Mouse (Mus musculus): ENCODE data around the gene Abtb2. TPM values are rescaled to one million over a fixed set of nuclear protein-coding genes. Genes with fewer than 3 reads are reported as not detected.

Abtb2 gene
- total RNA-seq, 1 experiment = 5.5 TPM

- DNase-seq (ENCODE audit: low read depth, low spot score) = no peak
- no peak overlapping the region for H3K9ac ChIP-seq (ENCODE audit: insufficient read depth, low read depth, low read length, poor library complexity, severe bottlenecking)
- no peak overlapping the region for H3K27ac ChIP-seq (ENCODE audit: insufficient read depth, low read depth, low read length, poor library complexity, severe bottlenecking)
- no peaks in the 10 kb centered on the region for H3K9me3 ChIP-seq (ENCODE audit: control insufficient read depth, insufficient read depth, low read depth, low read length)
- H3K4me1 ChIP-seq (ENCODE audit: control insufficient read depth in 2 of 2, insufficient read depth in 2 of 2, low read length in 2 of 2, poor library complexity in 1 of 2) = no peaks in the 10 kb centered on the region
- H3K4me3 ChIP-seq (ENCODE audit: insufficient read depth in 1 of 2, low read depth in 1 of 2, low read length in 2 of 2, poor library complexity in 1 of 2, severe bottlenecking in 1 of 2) = no peak overlapping the region
- TF ChIP-seq MAFK (IDR thresholded peaks at IDR 0.05; ENCODE audit: insufficient read depth, low read depth, low read length) (no peak), ZNF384 (IDR thresholded peaks at IDR 0.05; ENCODE audit: low read depth, low read length) (no peak), ZC3H11A (IDR thresholded peaks at IDR 0.05; ENCODE audit: borderline replicate concordance, low read depth, low read length) (no peak), HCFC1 (IDR thresholded peaks at IDR 0.05; ENCODE audit: borderline replicate concordance, insufficient read depth, low read length) (no peak), CHD2 (IDR thresholded peaks at IDR 0.05; ENCODE audit: low read depth, low read length) (no peak)
- in situ Hi-C loops (cut with MboI; ENCODE audit: low sequenced_read_pairs in 2 of 2, unreplicated experiment in 2 of 2) = no loop called here
- H3K36me3 ChIP-seq (ENCODE audit: control insufficient read depth, insufficient read depth, low read length, poor library complexity, severe bottlenecking) = no peaks in the 10 kb centered on the region
Measured at GRCm38 (mm10) chr2:103707056-103707776, 141.1 kb downstream of the Abtb2 start.

GRCm38 (mm10) chr2:103710849-103711248 is 144.7 kb downstream of the Abtb2 start:
- H3K27ac ChIP-seq (ENCODE audit: insufficient read depth, low read depth, low read length, poor library complexity, severe bottlenecking) = no peak overlapping the region
- H3K4me1 ChIP-seq (ENCODE audit: control insufficient read depth in 2 of 2, insufficient read depth in 2 of 2, low read length in 2 of 2, poor library complexity in 1 of 2) = no peaks in the 10 kb centered on the region
- DNase-seq (ENCODE audit: low read depth, low spot score) = no peak
- no peak overlapping the region for H3K9ac ChIP-seq (ENCODE audit: insufficient read depth, low read depth, low read length, poor library complexity, severe bottlenecking)
- no peak overlapping the region for H3K4me3 ChIP-seq (ENCODE audit: insufficient read depth in 1 of 2, low read depth in 1 of 2, low read length in 2 of 2, poor library complexity in 1 of 2, severe bottlenecking in 1 of 2)
- no peaks in the 10 kb centered on the region for H3K36me3 ChIP-seq (ENCODE audit: control insufficient read depth, insufficient read depth, low read length, poor library complexity, severe bottlenecking)
- in situ Hi-C loops (cut with MboI; ENCODE audit: low sequenced_read_pairs in 2 of 2, unreplicated experiment in 2 of 2) = no loop called here
- H3K9me3 ChIP-seq (ENCODE audit: control insufficient read depth, insufficient read depth, low read depth, low read length) = no peaks in the 10 kb centered on the region
- TF ChIP-seq HCFC1 (IDR thresholded peaks at IDR 0.05; ENCODE audit: borderline replicate concordance, insufficient read depth, low read length) (no peak), MAFK (IDR thresholded peaks at IDR 0.05; ENCODE audit: insufficient read depth, low read depth, low read length) (no peak), ZNF384 (IDR thresholded peaks at IDR 0.05; ENCODE audit: low read depth, low read length) (no peak), CHD2 (IDR thresholded peaks at IDR 0.05; ENCODE audit: low read depth, low read length) (no peak), ZC3H11A (IDR thresholded peaks at IDR 0.05; ENCODE audit: borderline replicate concordance, low read depth, low read length) (no peak)

- DNase-seq (ENCODE audit: low read depth, low spot score) = no peak
- H3K27ac ChIP-seq (ENCODE audit: insufficient read depth, low read depth, low read length, poor library complexity, severe bottlenecking) = no peak overlapping the region
- H3K4me1 ChIP-seq (ENCODE audit: control insufficient read depth in 2 of 2, insufficient read depth in 2 of 2, low read length in 2 of 2, poor library complexity in 1 of 2) = no peaks in the 10 kb centered on the region
- in situ Hi-C loops (cut with MboI; ENCODE audit: low sequenced_read_pairs in 2 of 2, unreplicated experiment in 2 of 2) = no loop called here
- H3K9ac ChIP-seq (ENCODE audit: insufficient read depth, low read depth, low read length, poor library complexity, severe bottlenecking) = no peak overlapping the region
- no peak overlapping the region for H3K4me3 ChIP-seq (ENCODE audit: insufficient read depth in 1 of 2, low read depth in 1 of 2, low read length in 2 of 2, poor library complexity in 1 of 2, severe bottlenecking in 1 of 2)
- no peaks in the 10 kb centered on the region for H3K9me3 ChIP-seq (ENCODE audit: control insufficient read depth, insufficient read depth, low read depth, low read length)
- TF ChIP-seq CHD2 (IDR thresholded peaks at IDR 0.05; ENCODE audit: low read depth, low read length) (no peak), MAFK (IDR thresholded peaks at IDR 0.05; ENCODE audit: insufficient read depth, low read depth, low read length) (no peak), ZC3H11A (IDR thresholded peaks at IDR 0.05; ENCODE audit: borderline replicate concordance, low read depth, low read length) (no peak), HCFC1 (IDR thresholded peaks at IDR 0.05; ENCODE audit: borderline replicate concordance, insufficient read depth, low read length) (no peak), ZNF384 (IDR thresholded peaks at IDR 0.05; ENCODE audit: low read depth, low read length) (no peak)
- H3K36me3 ChIP-seq (ENCODE audit: control insufficient read depth, insufficient read depth, low read length, poor library complexity, severe bottlenecking) = peaks cover 19% of the 10 kb centered on the region
Measured at GRCm38 (mm10) chr2:103713831-103714230, 147.7 kb downstream of the Abtb2 start.

- Histone ChIP-seq H3K9me3 (ENCODE audit: control insufficient read depth, insufficient read depth, low read depth, low read length) (no peaks in the 10 kb centered on the region), H3K4me1 (ENCODE audit: control insufficient read depth in 2 of 2, insufficient read depth in 2 of 2, low read length in 2 of 2, poor library complexity in 1 of 2) (no peaks in the 10 kb centered on the region), H3K9ac (ENCODE audit: insufficient read depth, low read depth, low read length, poor library complexity, severe bottlenecking) (no peak overlapping the region), H3K4me3 (ENCODE audit: insufficient read depth in 1 of 2, low read depth in 1 of 2, low read length in 2 of 2, poor library complexity in 1 of 2, severe bottlenecking in 1 of 2) (no peak overlapping the region), H3K27ac (ENCODE audit: insufficient read depth, low read depth, low read length, poor library complexity, severe bottlenecking) (no peak overlapping the region), H3K36me3 (ENCODE audit: control insufficient read depth, insufficient read depth, low read length, poor library complexity, severe bottlenecking) (peaks cover 20% of the 10 kb centered on the region)
- in situ Hi-C loops (cut with MboI; ENCODE audit: low sequenced_read_pairs in 2 of 2, unreplicated experiment in 2 of 2) = no loop called here
- no peak for DNase-seq (ENCODE audit: low read depth, low spot score)
- TF ChIP-seq ZC3H11A (IDR thresholded peaks at IDR 0.05; ENCODE audit: borderline replicate concordance, low read depth, low read length) (no peak), HCFC1 (IDR thresholded peaks at IDR 0.05; ENCODE audit: borderline replicate concordance, insufficient read depth, low read length) (no peak), MAFK (IDR thresholded peaks at IDR 0.05; ENCODE audit: insufficient read depth, low read depth, low read length) (no peak), ZNF384 (IDR thresholded peaks at IDR 0.05; ENCODE audit: low read depth, low read length) (no peak), CHD2 (IDR thresholded peaks at IDR 0.05; ENCODE audit: low read depth, low read length) (no peak)
Measured at GRCm38 (mm10) chr2:103714412-103714811, 148.3 kb downstream of the Abtb2 start.

Measured in ES-E14 (cell line).